Mouse (Mus musculus): Measurements from ENCODE around the gene Vps37c. TPM values are rescaled to one million over a fixed set of nuclear protein-coding genes. Genes with fewer than 3 reads are reported as not detected.

Gene Vps37c
- polyA plus RNA-seq (2015; fragmentation: Nextera tagmentation; extraction: Ambion mirVana) = 20.9 and 21.5 TPM in 2 replicates

DNA sequence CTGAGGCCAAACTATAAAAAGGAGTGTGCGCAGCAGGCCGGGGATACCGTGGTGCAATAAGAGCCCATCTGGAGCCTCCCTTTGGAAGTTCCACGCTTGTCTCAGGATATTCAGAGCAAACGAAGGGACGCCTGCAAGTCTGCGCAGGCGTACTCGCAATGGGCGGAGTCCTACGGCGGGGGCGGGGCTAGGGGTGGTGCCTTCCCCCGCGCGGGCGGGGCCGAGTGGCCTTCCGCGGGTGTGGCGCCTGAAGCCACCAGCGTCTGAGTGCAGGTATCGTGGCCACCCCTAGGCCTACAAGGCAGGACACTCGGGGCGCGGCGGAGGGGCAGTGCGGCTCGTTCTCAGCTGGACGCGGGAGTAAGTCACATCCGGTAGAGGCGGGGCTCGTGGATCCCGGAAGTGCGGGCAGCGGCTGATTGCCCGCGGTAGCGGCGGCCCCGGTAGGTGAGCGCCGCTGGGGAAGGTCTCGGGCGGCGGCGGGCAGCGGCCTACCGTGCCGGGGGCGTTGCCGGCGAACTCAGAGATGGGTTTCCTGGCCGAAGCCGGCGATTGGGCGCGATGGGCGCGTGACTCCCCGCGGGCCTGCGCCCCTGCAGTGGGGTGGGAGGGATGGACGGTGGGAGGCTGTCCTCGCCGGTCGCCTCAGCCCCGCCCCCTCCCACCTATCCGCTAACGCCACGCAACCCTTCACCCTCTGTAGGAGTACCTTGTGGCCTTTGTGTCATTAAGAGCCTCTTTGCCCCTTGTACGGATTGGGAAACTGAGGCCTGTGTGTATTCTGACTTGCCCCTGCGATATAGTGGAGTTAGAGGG is at the start of gene Vps37c:
Gene Vps37c (plus strand): TSS at position 199 of the 816 bp plus-strand sequence.

DNA sequence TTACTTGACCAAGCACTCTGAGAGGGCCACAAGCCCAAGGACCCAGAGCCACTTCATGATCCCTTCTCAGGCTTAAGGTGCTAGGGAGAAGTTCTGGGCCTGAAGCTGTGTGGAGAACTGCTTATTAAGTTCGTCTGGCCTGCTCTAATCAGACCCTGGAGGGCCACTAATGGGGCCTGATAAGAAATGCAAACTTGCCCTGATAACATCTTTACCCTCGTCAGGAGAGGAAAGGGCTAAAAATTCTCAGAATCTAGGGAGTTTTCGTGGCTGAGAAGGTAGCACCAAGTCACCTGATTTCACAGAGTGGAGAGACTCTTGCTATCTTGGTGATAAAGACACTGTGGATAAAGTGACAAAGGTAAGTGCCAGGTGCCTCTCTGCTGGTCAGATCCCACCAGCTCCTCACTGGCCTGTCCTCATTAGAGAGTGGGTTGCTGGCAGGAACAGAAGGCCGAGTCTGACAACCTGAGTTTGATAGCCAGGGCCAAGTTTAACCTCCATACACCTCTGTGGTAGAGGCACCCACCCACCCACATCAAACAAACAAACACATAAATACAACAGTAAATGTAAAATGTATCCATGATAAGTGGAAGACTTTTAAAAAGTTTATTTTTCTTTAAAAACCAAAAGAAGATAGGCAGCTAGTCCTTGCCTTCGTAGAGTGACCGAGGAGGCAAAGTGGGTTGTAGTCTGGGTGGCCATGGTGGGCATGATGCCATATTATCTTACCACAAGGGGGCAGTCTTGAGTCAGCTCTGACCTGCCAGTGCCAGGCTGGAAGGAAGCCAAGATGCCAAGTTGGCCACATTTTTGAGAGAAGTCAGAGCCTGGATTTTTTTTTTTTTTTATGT is 10.4 kb upstream of the Vps37c start, which contains the start of gene Pga5:
Gene Pga5 (minus strand): TSS at position 157 of the 857 bp plus-strand sequence.

GRCm38 (mm10) chr19:10738811-10739210 is 50.3 kb downstream of the Vps37c start, which contains the start of gene Cd5:
Gene Cd5, minus strand, starts transcription at chr19:10739002.

Other genes starting within 250 kb of the Vps37c start
- 2.6 and 3.9 TPM in 2 replicates for gene Lrrc10b, start 231.3 kb upstream of the Vps37c start, polyA plus RNA-seq (2015; fragmentation: Nextera tagmentation; extraction: Ambion mirVana)
- gene Ppp1r32, start 205.8 kb upstream of the Vps37c start, polyA plus RNA-seq (2015; fragmentation: Nextera tagmentation; extraction: Ambion mirVana) = not detected in 2 replicates
- 18.9 and 21.4 TPM in 2 replicates for gene Cpsf7, start 163.5 kb upstream of the Vps37c start, polyA plus RNA-seq (2015; fragmentation: Nextera tagmentation; extraction: Ambion mirVana)
- 37.6 and 40.0 TPM in 2 replicates for gene Sdhaf2, start 162.6 kb upstream of the Vps37c start, polyA plus RNA-seq (2015; fragmentation: Nextera tagmentation; extraction: Ambion mirVana)
- 17.5 and 17.8 TPM in 2 replicates for gene Tmem216, start 132.5 kb upstream of the Vps37c start, polyA plus RNA-seq (2015; fragmentation: Nextera tagmentation; extraction: Ambion mirVana)
- gene Cyb561a3, start 111.6 kb upstream of the Vps37c start, polyA plus RNA-seq (2015; fragmentation: Nextera tagmentation; extraction: Ambion mirVana) = 20.5 and 21.2 TPM in 2 replicates
- gene Tmem138, start 111.4 kb upstream of the Vps37c start, polyA plus RNA-seq (2015; fragmentation: Nextera tagmentation; extraction: Ambion mirVana) = 16.0 and 16.8 TPM in 2 replicates
- gene Ddb1, start 83.4 kb upstream of the Vps37c start, polyA plus RNA-seq (2015; fragmentation: Nextera tagmentation; extraction: Ambion mirVana) = 193 and 203 TPM in 2 replicates
- gene Tkfc, start 83.1 kb upstream of the Vps37c start, polyA plus RNA-seq (2015; fragmentation: Nextera tagmentation; extraction: Ambion mirVana) = 10.2 and 10.6 TPM in 2 replicates
- gene Vwce, start 54.5 kb upstream of the Vps37c start, polyA plus RNA-seq (2015; fragmentation: Nextera tagmentation; extraction: Ambion mirVana) = 0.47 and 0.58 TPM in 2 replicates
- 2.0 and 2.3 TPM in 2 replicates for gene Pga5, start 10.7 kb upstream of the Vps37c start, polyA plus RNA-seq (2015; fragmentation: Nextera tagmentation; extraction: Ambion mirVana)
- gene Cd5, start 50.3 kb downstream of the Vps37c start, polyA plus RNA-seq (2015; fragmentation: Nextera tagmentation; extraction: Ambion mirVana) = not detected in 2 replicates
- gene Cd6, start 141.3 kb downstream of the Vps37c start, polyA plus RNA-seq (2015; fragmentation: Nextera tagmentation; extraction: Ambion mirVana) = not detected in 2 replicates
- gene Slc15a3, start 151.0 kb downstream of the Vps37c start, polyA plus RNA-seq (2015; fragmentation: Nextera tagmentation; extraction: Ambion mirVana) = 0.96 and 3.0 TPM in 2 replicates
- 11.1 and 12.4 TPM in 2 replicates for gene Tmem132a, start 181.2 kb downstream of the Vps37c start, polyA plus RNA-seq (2015; fragmentation: Nextera tagmentation; extraction: Ambion mirVana)
- 119 and 130 TPM in 2 replicates for gene Tmem109, start 193.3 kb downstream of the Vps37c start, polyA plus RNA-seq (2015; fragmentation: Nextera tagmentation; extraction: Ambion mirVana)
- gene Prpf19, start 206.5 kb downstream of the Vps37c start, polyA plus RNA-seq (2015; fragmentation: Nextera tagmentation; extraction: Ambion mirVana) = 17.2 and 19.5 TPM in 2 replicates
- gene Zp1, start 231.9 kb downstream of the Vps37c start, polyA plus RNA-seq (2015; fragmentation: Nextera tagmentation; extraction: Ambion mirVana) = 0.24 and 0.46 TPM in 2 replicates
- gene Ptgdr2, start 248.4 kb downstream of the Vps37c start, polyA plus RNA-seq (2015; fragmentation: Nextera tagmentation; extraction: Ambion mirVana) = 0.11 TPM in 1 of 2 replicates, not detected in the other